Mouse (Mus musculus): ENCODE data around the gene Chek2.
"Not testable (repeated sequence)": the region's sequence is repeated elsewhere in the genome, so short reads cannot be mapped to it uniquely, and the experiment has no call there.

Chek2 gene

DNA sequence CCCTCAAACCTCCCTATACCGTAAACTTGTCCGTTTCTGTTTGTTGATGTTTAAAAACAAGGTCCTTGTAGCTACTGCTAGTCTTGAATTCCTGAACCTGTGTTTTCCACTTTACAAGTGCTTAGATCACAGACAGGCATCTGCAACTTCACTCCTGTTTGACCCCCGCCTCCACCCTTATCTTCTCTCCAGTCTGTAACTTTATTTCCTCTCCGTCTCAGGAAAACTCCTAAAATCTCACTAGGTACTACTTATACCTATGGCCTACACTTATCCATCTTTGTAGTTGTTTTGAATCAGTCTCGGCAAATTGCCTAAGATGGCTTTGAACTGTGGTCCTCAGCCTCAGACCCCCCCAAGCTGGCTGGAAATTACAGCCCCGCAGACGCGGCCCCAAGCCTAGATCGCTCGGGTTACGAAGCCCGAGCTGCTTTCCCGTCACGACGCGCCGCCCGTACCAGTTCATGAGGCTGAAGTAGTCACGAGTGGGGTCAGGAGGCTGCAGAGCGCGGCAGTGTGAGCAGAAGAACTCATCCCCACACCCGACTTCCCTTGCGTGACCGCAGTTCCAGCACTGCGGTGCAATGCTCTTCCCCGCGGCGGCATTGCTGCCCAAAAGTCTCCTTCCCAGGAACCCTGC is 621 bp upstream of the Chek2 start:
- no peak for DNase-seq (ENCODE audit: low read depth, low spot score)

DNA sequence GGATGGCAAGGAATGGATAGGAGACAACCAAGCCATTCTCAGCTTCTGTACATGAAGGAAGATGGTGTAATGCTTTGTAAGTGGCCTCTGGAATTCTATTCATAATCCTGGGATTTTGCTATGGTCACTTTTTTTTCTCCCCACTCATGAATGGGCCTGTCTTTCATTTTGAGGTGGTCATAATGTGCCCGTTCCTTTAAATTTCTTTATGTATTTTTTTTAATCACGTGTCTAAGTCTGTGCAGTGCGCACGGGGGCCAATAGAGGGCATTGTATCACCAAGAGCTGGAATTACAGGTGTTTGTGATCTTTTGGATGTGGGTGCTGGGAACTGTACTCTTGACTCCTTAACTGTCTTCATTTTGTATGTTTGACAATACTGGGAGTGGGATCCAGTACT is 686 bp downstream of the Chek2 start:
- peak; percentile 45 for DNase-seq (ENCODE audit: low read depth, low spot score)

DNA sequence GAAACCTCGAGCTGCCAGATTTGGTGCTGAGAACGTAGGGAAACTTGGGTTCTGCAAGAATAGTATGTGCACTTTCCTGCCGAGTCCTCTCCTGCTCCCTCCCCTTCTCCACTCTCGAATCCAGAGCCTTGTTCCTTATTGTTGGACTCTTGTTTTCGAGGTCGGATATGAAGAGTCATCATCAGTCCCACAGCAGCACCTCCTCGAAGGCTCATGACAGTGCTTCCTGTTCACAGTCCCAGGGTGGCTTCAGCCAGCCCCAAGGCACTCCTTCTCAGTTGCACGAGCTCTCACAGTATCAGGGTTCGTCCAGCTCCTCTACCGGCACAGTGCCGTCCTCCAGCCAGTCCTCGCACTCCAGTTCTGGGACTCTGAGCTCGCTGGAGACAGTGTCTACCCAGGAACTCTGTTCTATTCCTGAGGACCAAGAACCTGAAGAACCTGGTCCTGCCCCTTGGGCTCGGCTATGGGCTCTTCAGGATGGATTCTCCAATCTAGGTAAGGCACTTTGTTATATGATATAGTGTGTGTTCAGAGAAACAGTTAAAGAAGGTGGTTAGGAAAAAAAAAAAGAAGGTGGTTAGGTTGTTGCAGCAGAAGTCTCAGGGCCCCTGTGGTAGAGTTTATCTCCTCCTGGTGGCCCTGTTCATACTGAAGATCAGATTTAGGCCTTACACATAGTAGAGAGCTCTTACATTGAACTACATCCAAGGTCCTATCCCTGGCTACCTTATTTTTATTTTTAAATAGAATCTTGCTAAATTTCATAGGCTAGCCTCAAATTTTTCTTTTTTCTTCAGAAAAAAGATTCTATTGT is 1.5 kb downstream of the Chek2 start:
- no peak for DNase-seq (ENCODE audit: low read depth, low spot score)

GRCm38 (mm10) chr5:110852990-110853389 is 13.2 kb downstream of the Chek2 start:
- no peak for DNase-seq (ENCODE audit: low read depth, low spot score)

DNA sequence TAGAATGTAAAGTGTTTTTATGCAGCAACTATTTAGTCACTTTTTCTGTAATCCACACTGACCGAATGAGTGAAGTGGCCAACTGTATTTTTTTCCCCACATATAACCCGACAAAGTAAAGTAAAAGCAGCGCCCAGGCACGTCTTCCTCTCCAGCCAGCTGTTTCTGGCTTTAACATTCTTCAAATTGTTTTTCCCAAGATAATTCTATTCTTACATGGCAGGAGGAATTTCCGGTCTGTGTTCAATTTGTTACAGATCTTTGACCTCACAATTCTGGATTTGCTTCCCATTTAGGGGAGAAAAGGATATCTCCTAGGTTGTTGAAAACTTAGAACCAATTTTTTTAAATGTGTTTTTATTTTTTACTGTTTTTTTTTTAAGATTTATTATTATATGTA is 17.3 kb downstream of the Chek2 start:
- peak; percentile 33 for DNase-seq (ENCODE audit: low read depth, low spot score)

DNA sequence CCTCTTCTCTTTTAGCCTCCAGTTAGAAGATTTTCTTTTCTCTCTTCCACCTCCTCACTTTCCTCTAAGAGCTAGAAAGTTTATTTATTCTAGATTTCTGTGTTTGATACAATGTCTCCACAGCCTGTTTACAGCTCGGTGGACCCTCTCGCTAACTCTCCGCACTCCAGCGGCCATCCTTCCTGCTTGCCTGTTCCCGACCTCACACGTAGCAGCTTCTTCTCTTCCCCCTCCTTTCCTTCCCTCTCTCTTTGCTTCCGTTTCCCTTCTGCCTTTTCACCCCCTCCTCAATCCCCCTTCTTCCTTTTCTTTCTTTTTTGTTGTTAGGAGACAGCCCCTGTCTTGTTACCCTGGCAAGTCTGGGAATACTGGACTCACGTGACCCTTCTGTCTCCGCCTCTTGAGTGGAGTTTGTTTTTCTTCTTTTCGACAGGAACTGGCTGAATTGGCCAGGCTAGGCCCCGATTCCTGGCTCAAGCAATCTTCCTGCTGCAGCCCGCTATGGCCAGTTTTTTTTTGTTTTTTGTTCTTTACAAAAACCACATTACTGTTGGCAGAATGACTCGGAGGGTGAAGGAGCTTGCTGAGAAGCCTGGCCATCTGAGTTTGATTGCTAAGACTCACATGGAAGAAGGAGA is 19.4 kb downstream of the Chek2 start:
- no peak for DNase-seq (ENCODE audit: low read depth, low spot score)

GRCm38 (mm10) chr5:110860445-110860844 is 20.7 kb downstream of the Chek2 start:
- no peak for DNase-seq (ENCODE audit: low read depth, low spot score)

DNA sequence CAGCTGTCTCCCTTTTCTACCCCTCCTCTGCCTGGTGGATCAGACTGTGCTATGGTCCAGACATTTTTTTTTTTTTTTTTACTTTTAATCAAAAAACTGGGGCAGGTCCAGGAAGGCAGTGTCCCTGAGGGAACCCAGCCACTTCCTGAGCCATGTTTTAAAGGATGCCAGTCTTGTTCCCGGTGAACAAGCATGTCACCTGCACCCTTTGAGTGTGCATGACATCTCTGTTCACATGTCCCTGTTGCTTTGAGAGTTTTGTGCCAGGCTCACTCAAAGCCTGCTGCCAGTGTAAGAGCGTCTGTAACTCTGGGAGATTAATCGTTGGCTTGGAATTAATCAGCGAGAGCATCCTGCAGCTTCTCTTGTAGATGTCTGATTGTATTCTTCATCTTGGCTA is 28.7 kb downstream of the Chek2 start:
- DNase-seq (ENCODE audit: low read depth, low spot score) = no peak

- DNase-seq (ENCODE audit: low read depth, low spot score) = no peak
These were observed 29.5 kb downstream of the Chek2 start for GRCm38 (mm10) chr5:110869242-110869669.

- no peak for DNase-seq (ENCODE audit: low read depth, low spot score)
These were observed 33.4 kb downstream of the Chek2 start for GRCm38 (mm10) chr5:110873160-110873559.

GRCm38 (mm10) chr5:110874711-110875110 is 34.9 kb downstream of the Chek2 start:
- DNase-seq (ENCODE audit: low read depth, low spot score) = peak; percentile 30

DNA sequence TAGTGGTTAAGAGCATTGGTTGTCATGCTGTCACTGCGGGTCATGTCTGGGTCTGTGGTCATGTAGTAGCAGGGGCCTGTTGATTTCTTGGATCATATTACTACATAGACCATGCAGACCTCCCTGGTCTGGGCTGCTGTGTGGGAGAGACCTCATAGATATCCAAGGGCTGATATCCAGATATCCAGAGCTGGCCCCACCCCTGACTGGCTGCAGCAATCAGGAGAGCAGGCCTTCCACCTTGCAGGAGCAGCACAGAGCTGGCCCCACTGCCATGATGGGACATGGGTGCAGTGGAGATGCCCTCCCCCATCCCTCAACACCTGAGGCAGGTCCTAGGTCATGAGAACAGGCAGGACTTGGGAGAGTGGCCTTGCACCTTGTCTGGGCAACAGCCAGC is 35.5 kb downstream of the Chek2 start:
- no peak for DNase-seq (ENCODE audit: low read depth, low spot score)

GRCm38 (mm10) chr5:110877666-110878505 is 38.1 kb downstream of the Chek2 start:
- DNase-seq (ENCODE audit: low read depth, low spot score) = no peak

- not testable (repeated sequence) for DNase-seq (ENCODE audit: low read depth, low spot score)
These were observed 38.7 kb downstream of the Chek2 start for GRCm38 (mm10) chr5:110878526-110878925.

DNA sequence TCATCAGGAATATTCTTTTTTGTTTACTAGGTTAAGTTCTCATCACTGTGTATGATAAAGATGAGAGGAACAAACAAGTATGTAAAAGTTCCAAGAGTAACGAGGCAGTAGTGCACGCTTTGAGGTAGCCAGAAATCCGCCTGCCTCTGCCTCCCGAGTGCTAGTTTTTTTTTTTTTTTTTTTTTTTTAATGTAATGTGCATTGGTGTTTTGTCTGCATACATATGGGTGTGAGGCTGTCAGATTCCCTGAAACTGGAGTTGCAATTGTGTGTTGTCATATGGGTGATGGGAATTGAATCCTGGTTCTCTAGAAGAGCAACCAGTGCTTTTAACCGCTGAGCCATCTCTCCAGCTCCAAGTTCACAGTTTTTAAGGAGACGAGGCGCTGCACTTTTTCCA is 39.3 kb downstream of the Chek2 start:
- no peak for DNase-seq (ENCODE audit: low read depth, low spot score)

- peak; percentile 88 for DNase-seq (ENCODE audit: low read depth, low spot score)
These were observed 40.0 kb downstream of the Chek2 start, which contains the start of gene Ttc28 for GRCm38 (mm10) chr5:110879584-110880374. Gene Ttc28 (plus strand): TSS chr5:110879803.

DNA sequence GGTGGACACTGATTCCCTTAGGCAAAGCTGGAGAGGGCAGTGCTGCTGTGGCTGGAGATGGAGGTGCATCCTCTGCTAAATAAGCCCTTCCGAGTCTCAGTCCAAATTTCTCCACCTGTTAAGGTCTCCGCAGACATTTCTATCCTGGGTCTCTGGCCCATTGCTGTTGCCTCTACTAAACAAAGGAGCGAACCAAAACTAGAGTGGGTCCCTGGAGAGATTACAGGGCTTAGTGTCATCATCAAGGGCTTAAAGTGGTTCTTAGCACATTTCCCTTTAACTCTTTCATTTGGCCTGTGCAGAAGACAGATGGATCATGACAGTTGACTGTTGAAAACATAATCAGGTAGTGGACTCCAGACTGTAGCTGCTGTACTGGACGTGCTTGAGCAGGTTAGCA is 48.8 kb downstream of the Chek2 start:
- DNase-seq (ENCODE audit: low read depth, low spot score) = no peak

- no peak for DNase-seq (ENCODE audit: low read depth, low spot score)
These were observed 50.2 kb downstream of the Chek2 start for GRCm38 (mm10) chr5:110889945-110890344.

DNA sequence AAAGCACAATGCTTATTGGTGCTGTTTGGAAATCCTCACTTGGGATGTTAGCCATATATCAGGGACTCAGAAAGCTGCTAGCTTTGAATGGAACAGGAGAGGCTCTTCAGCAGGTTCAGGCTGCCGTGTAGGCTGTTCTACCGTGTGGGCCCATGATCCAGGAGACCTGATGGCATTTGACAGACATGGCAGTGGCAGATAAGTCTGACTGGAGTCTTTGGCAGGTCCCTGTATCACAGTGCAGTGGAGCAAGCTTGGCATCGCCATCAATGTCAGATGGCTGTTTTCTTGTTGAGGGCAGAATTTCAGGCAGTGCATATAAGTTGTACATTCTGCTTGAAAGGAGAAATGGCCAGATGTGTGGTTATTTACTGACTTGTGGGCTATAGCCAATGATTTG is 50.8 kb downstream of the Chek2 start:
- DNase-seq (ENCODE audit: low read depth, low spot score) = no peak

DNA sequence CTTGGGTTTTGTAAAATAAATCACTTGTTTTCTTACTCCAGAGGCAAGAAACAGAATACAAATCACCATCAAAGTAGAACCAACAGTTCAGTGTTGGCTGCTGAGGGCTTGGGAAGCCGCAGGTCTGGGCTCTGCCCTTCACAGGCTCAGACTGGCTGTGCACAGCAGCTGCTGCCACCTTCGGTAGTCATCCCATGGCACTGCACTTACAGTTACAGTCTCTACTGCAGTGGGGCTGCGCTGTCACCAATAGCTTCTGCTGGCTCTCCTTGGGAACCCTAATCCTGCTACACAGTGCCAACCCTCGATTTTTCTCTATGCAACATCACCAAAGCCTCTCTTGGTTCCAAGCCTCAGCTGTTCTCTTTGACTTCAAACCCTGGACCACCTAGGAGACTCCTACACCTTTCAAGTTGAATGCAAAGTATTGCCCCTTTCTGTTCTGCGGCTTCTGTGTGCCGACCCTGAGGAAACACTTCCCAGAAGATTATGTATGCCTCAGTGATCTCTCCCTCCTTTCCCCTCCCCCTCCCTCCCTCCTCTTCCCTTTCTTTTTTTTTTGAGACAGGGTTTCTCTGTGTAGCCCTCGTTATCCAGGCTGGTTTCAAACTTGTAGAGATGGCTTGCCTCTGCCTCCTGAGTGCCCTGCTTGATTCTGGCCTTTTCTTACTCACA is 57.5 kb downstream of the Chek2 start:
- DNase-seq (ENCODE audit: low read depth, low spot score) = no peak
